Mouse (Mus musculus) embryonic facial prominence, embryonic 14.5 days (tissue): ENCODE measurements around the gene Yipf2. TPM values are rescaled to one million over a fixed set of nuclear protein-coding genes. Genes with fewer than 3 reads are reported as not detected.
"Not testable (repeated sequence)": the region's sequence is repeated elsewhere in the genome, so short reads cannot be mapped to it uniquely, and the experiment has no call there.

Source experiments
- ATAC-seq: fragments of 200-750 bp; cut with Nextera tagmentation; 2 replicates; pipeline ENCODE4 v1.8.0; 2017; ENCODE audit warnings: low read depth, moderate number of reproducible peaks, moderate TSS enrichment
- DNase-seq: peaks from one replicate; pipeline ENCODE4 v3.0.0-alpha.2; 2015; ENCODE audit warnings: low spot score
- H3K27ac ChIP-seq: fragments of 300-500 bp; sonication (generic); replicated peaks from 2 replicates; pipeline ENCODE4 v1.5.1; 2014; ENCODE audit warnings: low read depth, mild to moderate bottlenecking, low read length, moderate library complexity
- H3K27me3 ChIP-seq: fragments of 300-500 bp; sonication (generic); replicated peaks from 2 replicates; pipeline ENCODE4 v1.6.1; 2014; ENCODE audit warnings: low read length; ENCODE audit not compliant: control insufficient read depth, insufficient read depth
- H3K36me3 ChIP-seq: fragments of 300-500 bp; sonication (generic); 2 replicates; pipeline ENCODE4 v1.6.1; 2014; ENCODE audit warnings: low read length, mixed read lengths; ENCODE audit not compliant: control insufficient read depth, insufficient read depth
- H3K4me1 ChIP-seq: fragments of 300-500 bp; sonication (generic); 2 replicates; pipeline ENCODE4 v1.6.1; 2014; ENCODE audit warnings: antibody characterized with exemption, low read length; ENCODE audit not compliant: control insufficient read depth, insufficient read depth
- H3K4me2 ChIP-seq: fragments of 300-500 bp; sonication (generic); 2 replicates; pipeline ENCODE4 v1.6.1; 2014; ENCODE audit warnings: low read depth, mild to moderate bottlenecking, low read length, moderate library complexity, mixed read lengths
- H3K4me3 ChIP-seq: fragments of 300-500 bp; sonication (generic); 2 replicates; pipeline ENCODE4 v1.5.1; 2014; ENCODE audit warnings: low read depth, mild to moderate bottlenecking, low read length
- H3K9ac ChIP-seq: fragments of 300-500 bp; sonication (generic); 2 replicates; pipeline ENCODE4 v1.6.1; 2014; ENCODE audit warnings: low read depth, mild to moderate bottlenecking, low read length, moderate library complexity, mixed read lengths
- H3K9me3 ChIP-seq: fragments of 300-500 bp; sonication (generic); 2 replicates; pipeline ENCODE4 v1.6.1; 2016; ENCODE audit warnings: low read length; ENCODE audit not compliant: control insufficient read depth
- WGBS: fragments of 180-500 bp; shearing (Covaris S2); extraction: QIAGEN DNeasy Blood & Tissue Kit; methylation state at CpG from one replicate; pipeline ENCODE4 v1.1.7; 2014; 5-methylcytosine and 5-hydroxymethylcytosine counted together
- microRNA counts: library from miRNA; unstranded; fragments of <30 nt; microRNA quantifications from one replicate; lab custom pipeline; 2017
- microRNA-seq: library from miRNA; unstranded; fragments of <30 nt; microRNA quantifications from one replicate; pipeline ENCODE4, GENCODE M21; 2016; ENCODE audit warnings: borderline number of aligned reads
- polyA plus RNA-seq: library from polyadenylated mRNA; unstranded; fragments of >200 nt; fragmentation: Nextera tagmentation; extraction: Ambion mirVana; gene quantifications from 2 replicates; pipeline ENCODE4 v1.2.1, GENCODE M21; 2014

The Yipf2 gene
- polyA plus RNA-seq, 1 experiment from 2014 or later, result 16.0 TPM

- WGBS, result under 1% methylated on average over 39 of the region's 67 CpGs
- ATAC-seq, result peak; percentile 94
Measured at GRCm38 (mm10) chr9:21545916-21546788, 46.5 kb downstream of the Yipf2 start.

GRCm38 (mm10) chr9:21545351-21545915 lies 47.2 kb downstream of the Yipf2 start:
- DNase-seq, result peak; percentile 95
- H3K4me3 ChIP-seq, result peak overlapping the region; percentile 88

More at GRCm38 (mm10) chr9:21545916-21546788, 46.5 kb downstream of the Yipf2 start:
- peak; percentile 99 for DNase-seq
- no peaks in the 10 kb centered on the region for H3K9me3 ChIP-seq
- H3K4me3 ChIP-seq, result peak overlapping the region; percentile 88
- H3K4me2 ChIP-seq, result peak overlapping the region; percentile 77
- H3K9ac ChIP-seq, result peak overlapping the region; percentile 64
- H3K4me1 ChIP-seq, result peaks cover 19% of the 10 kb centered on the region
- no peaks in the 10 kb centered on the region for H3K27me3 ChIP-seq
- H3K36me3 ChIP-seq, result peaks cover 14% of the 10 kb centered on the region
- peak overlapping the region; percentile 99 for H3K27ac ChIP-seq

DNA sequence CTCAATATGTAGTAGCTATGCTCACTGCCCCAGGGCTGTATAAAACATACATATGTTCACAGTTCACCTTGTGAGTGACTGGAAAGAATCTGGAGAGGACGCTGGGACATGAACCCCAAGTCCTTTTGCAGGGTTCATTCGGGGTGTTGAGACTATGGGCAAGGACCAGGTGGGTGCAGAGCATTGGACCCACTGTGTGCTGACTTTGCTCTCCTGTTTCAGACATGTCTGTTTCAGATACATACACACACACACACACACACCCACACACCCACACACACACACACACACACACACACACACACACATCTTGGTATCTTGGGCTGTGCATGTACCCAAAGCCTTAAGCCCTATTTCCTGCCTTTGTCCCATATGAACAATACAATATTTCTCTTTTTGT lies 50.6 kb downstream of the Yipf2 start:
- H3K9ac ChIP-seq, H3K27ac ChIP-seq, H3K9me3 ChIP-seq, DNase-seq, ATAC-seq, H3K27me3 ChIP-seq, H3K4me1 ChIP-seq, H3K36me3 ChIP-seq, H3K4me3 ChIP-seq, H3K4me2 ChIP-seq: not testable (repeated sequence)
- 92% methylated on average over 2 of the region's 2 CpGs for WGBS

More at GRCm38 (mm10) chr9:21545351-21545915, 47.2 kb downstream of the Yipf2 start:
- H3K9ac ChIP-seq, result peak overlapping the region; percentile 64
- H3K4me1 ChIP-seq, result peaks cover 19% of the 10 kb centered on the region
- H3K4me2 ChIP-seq, result peak overlapping the region; percentile 77
- H3K27me3 ChIP-seq, result no peaks in the 10 kb centered on the region
- no peaks in the 10 kb centered on the region for H3K9me3 ChIP-seq
- 6% methylated on average over 9 of the region's 9 CpGs for WGBS
- H3K36me3 ChIP-seq, result peaks cover 8% of the 10 kb centered on the region; the same call in 1 of the 2 replicates
- peak; percentile 82 for ATAC-seq
- H3K27ac ChIP-seq, result peak overlapping the region; percentile 99

GRCm38 (mm10) chr9:21539981-21540753 lies 52.5 kb downstream of the Yipf2 start:
- peaks cover 7% of the 10 kb centered on the region for H3K4me1 ChIP-seq
- no peak overlapping the region for H3K4me2 ChIP-seq
- 76% methylated on average over 7 of the region's 7 CpGs for WGBS
- no peak overlapping the region for H3K9ac ChIP-seq
- DNase-seq, result no peak
- no peak for ATAC-seq
- H3K36me3 ChIP-seq, result no peaks in the 10 kb centered on the region
- no peaks in the 10 kb centered on the region for H3K9me3 ChIP-seq
- H3K4me3 ChIP-seq, result no peak overlapping the region
- H3K27me3 ChIP-seq, result no peaks in the 10 kb centered on the region
- H3K27ac ChIP-seq, result no peak overlapping the region

MicroRNAs encoded within 50 kb of the gene (microRNA counts, 519-probe panel; counts per million panel counts)
- microRNA mmu-miR-1946b (lab: Ali Mortazavi, UCI), result 19.3 counts per million

Small RNA genes within 50 kb of the gene (microRNA-seq; reads per million reads assigned to microRNA genes)
- gene Mir1946b, result not detected

Other genes with a start within 250 kb of the Yipf2 start
- gene Ilf3, start 225.0 kb downstream of the Yipf2 start, polyA plus RNA-seq, result 139 and 177 TPM in 2 replicates
- gene Qtrt1, start 181.0 kb downstream of the Yipf2 start, polyA plus RNA-seq, result 36.9 and 49.4 TPM in 2 replicates
- gene Dnm2, start 167.9 kb downstream of the Yipf2 start, polyA plus RNA-seq, result 65.8 and 69.3 TPM in 2 replicates
- gene Tmed1, start 82.6 kb downstream of the Yipf2 start, polyA plus RNA-seq, result 103 and 115 TPM in 2 replicates
- 2.0 and 2.1 TPM in 2 replicates for gene AB124611, start 66.7 kb downstream of the Yipf2 start, polyA plus RNA-seq
- gene Carm1, start 45.9 kb downstream of the Yipf2 start, polyA plus RNA-seq, result 55.7 and 57.1 TPM in 2 replicates
- 41.5 and 42.3 TPM in 2 replicates for gene Timm29, start 106 bp downstream of the Yipf2 start, polyA plus RNA-seq
- gene Smarca4, start 23.3 kb upstream of the Yipf2 start, polyA plus RNA-seq, result 70.9 and 82.0 TPM in 2 replicates
- gene Ldlr, start 130.7 kb upstream of the Yipf2 start, polyA plus RNA-seq, result 13.9 and 14.1 TPM in 2 replicates
- 70.4 and 81.9 TPM in 2 replicates for gene Spc24, start 167.5 kb upstream of the Yipf2 start, polyA plus RNA-seq
- 10.7 and 12.1 TPM in 2 replicates for gene Kank2, start 205.9 kb upstream of the Yipf2 start, polyA plus RNA-seq
- 0.41 and 0.54 TPM in 2 replicates for gene Angptl8, start 242.7 kb upstream of the Yipf2 start, polyA plus RNA-seq